Mouse (Mus musculus) heart, postnatal 10 days (tissue): ENCODE measurements around the gene Trio. TPM values are rescaled to one million over a fixed set of nuclear protein-coding genes. Genes with fewer than 3 reads are reported as not detected.
"Not testable (repeated sequence)": the region's sequence is repeated elsewhere in the genome, so short reads cannot be mapped to it uniquely, and the experiment has no call there.

ENCODE experiments used
- DNase-seq, 2 experiments: peaks; one replicate each; pipeline ENCODE4 v3.0.0; 2021
- intact Hi-C: fragments of 180-260 bp; cut with DNase I; formaldehyde crosslinking; loops from one replicate; pipeline ENCODE4 v1.15.1; 2025
- total RNA-seq, 2 experiments: library from RNA; stranded (reverse); gene quantifications; 2 replicates each; pipeline ENCODE4 v1.2.3; 2021

The Trio gene
- total RNA-seq, 2 experiments from 2014 or later: 73.8 to 88.9 TPM

GRCm38 (mm10) chr15:27859590-27859989 is 166.1 kb downstream of the Trio start:
- intact Hi-C loops: no loop called here
- DNase-seq: peak; percentile 26 to 50

DNA sequence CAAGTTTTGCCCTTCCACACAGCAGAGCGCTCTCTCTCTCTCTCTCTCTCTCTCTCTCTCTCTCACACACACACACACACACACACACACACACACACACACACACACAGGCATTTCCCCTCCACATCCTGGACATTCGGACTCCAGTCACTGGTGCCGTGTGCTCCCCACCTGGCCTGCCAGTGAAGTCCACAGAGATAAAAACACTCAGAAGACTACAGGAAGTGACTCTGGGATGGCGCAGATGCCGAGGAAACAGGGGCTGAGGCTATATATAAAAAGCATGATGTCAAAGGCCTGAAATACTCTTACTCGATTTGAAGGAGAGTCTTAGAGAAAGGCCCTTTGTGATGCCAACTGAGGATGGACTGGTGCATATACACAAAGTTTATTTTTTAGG is 166.5 kb downstream of the Trio start:
- DNase-seq: peak; percentile 32
- intact Hi-C loops: no loop called here

- intact Hi-C loops: no loop called here
- DNase-seq: no peak
Measured at GRCm38 (mm10) chr15:27858179-27858819, 167.3 kb downstream of the Trio start.

GRCm38 (mm10) chr15:27857242-27857641 is 168.4 kb downstream of the Trio start:
- DNase-seq: no peak
- intact Hi-C loops: loop anchor here (2.0 kb wide), 1 partner anchor 26 kb away; no protein-coding TSS in a partner anchor

GRCm38 (mm10) chr15:27856050-27856787 is 169.4 kb downstream of the Trio start:
- DNase-seq: peak; percentile 43 to 50
- intact Hi-C loops: loop anchor here (2.0 kb wide), 1 partner anchor 27 kb away; no protein-coding TSS in a partner anchor

- peak in 1 of 2 experiments; percentile 36 for DNase-seq
- intact Hi-C loops: loop anchor here (2.0 to 5.0 kb wide), 3 partner anchors 97 to 331 kb away; no protein-coding TSS in a partner anchor
Measured at GRCm38 (mm10) chr15:27851312-27851711, 174.3 kb downstream of the Trio start.

- peak; percentile 21 to 65 for DNase-seq
- intact Hi-C loops: loop anchor here (2.0 to 5.0 kb wide), 3 partner anchors 96 to 331 kb away; no protein-coding TSS in a partner anchor
Measured at GRCm38 (mm10) chr15:27850904-27851303, 174.7 kb downstream of the Trio start.

DNA sequence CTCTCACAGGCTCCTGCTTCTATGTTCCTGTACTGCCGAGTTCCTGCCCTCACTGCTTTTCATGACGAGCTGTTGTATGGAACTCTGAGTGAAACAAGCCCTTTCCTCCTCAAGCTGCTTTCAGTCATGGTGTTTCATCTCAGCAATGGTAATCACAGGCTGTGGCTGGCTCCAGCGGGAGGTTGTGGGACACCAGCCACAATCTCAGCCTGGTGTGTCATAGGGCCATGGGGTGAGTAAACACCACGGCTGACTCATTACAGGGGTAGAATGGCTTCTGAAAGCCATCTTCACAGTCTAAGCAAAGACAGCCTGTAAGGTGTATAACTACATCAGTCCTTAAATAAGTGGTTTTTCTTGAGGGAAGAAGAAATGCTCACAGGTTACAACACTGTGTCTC is 175.7 kb downstream of the Trio start:
- intact Hi-C loops: loop anchor here (2.0 to 5.0 kb wide), 3 partner anchors 95 to 332 kb away; no protein-coding TSS in a partner anchor
- peak; percentile 28 to 30 for DNase-seq

DNA sequence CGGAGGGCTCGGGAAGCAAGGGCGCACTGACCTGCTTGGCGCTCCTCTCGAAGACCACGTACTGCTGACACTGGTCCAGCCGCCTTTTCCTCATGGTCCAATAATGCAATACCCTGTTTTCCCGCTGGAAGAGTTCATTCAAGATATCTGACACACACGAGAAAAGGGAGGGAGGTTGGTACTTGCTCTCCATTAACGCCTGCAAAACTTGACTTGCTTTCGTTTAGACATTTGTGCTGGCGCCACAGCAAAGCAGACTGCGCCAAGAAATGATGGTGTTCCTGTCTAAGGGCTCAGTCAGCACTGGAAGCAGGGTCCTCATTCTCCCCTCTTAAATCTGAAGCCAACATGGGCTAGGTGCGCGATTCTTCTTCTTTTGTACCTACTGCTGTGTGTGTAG is 184.0 kb downstream of the Trio start:
- intact Hi-C loops: no loop called here
- DNase-seq: no peak

DNA sequence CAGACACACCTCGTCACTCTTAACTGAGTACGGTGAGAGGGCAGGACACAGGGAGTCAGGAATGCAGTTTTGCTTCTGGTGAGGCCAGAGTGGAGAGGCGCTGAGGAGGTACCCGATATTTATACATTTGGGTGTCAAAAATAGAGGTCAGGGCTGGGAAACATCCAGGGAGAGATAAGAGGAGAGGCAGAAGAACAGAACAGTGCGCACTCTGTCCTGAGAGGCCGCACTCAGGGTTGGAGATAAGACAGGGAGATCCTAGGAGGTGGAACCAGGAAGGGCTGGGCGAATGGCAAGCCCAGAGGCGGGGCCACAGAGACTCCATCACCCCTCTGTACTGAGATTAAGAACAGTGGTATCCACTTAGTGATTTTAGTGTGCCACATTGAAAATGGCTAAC is 185.1 kb downstream of the Trio start:
- peak; percentile 42 to 60 for DNase-seq
- intact Hi-C loops: no loop called here

DNA sequence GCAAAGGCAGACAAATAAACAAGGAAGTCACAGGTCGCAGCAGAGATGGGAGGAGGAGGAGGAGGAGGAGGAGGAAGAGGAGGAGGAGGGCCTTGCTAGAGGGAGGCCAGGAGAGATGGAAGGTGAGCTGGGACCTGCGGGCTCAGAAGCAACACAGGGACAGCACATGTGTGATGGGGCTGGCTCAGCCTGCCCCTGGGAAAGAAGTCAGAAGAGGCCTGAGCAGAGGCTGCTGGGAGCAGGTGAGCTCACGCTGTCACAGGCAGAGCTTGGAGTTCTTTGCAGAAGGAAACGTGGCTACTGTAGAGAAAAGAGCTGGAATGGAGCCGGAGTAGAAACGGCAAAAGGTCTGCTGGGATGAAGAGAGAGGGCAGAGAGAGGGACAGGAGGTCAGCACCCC is 185.5 kb downstream of the Trio start:
- no peak for DNase-seq
- intact Hi-C loops: no loop called here

GRCm38 (mm10) chr15:27831646-27832045 is 194.0 kb downstream of the Trio start:
- DNase-seq: no peak
- intact Hi-C loops: no loop called here

GRCm38 (mm10) chr15:27827871-27828270 is 197.8 kb downstream of the Trio start:
- intact Hi-C loops: not testable (repeated sequence)

GRCm38 (mm10) chr15:27826886-27827285 is 198.8 kb downstream of the Trio start:
- intact Hi-C loops: no loop called here
- no peak for DNase-seq

More at GRCm38 (mm10) chr15:27827871-27828270, 197.8 kb downstream of the Trio start:
- not testable (repeated sequence) for DNase-seq

- intact Hi-C loops: no loop called here
- DNase-seq: no peak
Measured at GRCm38 (mm10) chr15:27826048-27826637, 199.5 kb downstream of the Trio start.

- intact Hi-C loops: no loop called here
- no peak for DNase-seq
Measured at GRCm38 (mm10) chr15:27825390-27825789, 200.3 kb downstream of the Trio start.

GRCm38 (mm10) chr15:27823581-27823980 is 202.1 kb downstream of the Trio start:
- peak; percentile 47 to 60 for DNase-seq
- intact Hi-C loops: loop anchor here (2.0 kb wide), 1 partner anchor 71 kb away; no protein-coding TSS in a partner anchor

- intact Hi-C loops: loop anchor here (2.0 kb wide), 1 partner anchor 70 kb away; no protein-coding TSS in a partner anchor
- DNase-seq: no peak
Measured at GRCm38 (mm10) chr15:27822461-27822860, 203.2 kb downstream of the Trio start.

DNA sequence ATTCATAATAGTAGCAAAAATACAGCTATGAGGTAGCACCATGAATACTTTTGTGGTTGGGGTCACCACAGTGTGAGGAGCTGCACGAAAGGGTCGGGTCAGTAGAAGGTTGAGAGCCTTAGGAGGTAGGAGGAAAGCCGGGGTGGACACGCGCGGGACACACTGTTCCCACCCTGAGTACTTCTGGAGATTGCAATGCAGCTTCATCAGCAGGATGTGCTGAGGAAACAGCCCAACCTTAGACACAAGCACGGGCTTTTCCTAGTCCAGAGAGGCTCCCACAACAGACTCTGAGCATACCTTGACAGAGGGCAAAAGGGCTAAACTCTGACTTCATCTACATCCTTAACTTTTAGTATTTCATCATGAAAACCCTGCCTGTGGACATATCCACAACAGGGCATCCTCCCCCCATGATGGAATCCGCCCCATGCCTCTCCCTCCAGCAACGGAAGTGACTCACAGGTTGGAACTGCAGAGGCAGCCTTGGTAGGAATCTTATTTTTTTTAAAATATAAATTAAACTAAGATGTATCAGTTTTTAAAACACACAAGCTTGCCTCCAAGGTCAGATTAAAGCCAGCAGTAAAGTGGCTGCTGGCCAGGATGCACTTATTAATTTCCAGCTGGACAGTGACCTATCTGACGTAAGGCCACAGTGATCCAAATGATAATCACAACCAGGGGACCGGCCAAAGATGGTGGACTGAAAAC is 203.8 kb downstream of the Trio start:
- intact Hi-C loops: loop anchor here (2.0 kb wide), 1 partner anchor 69 kb away; no protein-coding TSS in a partner anchor
- DNase-seq: peak in 1 of 2 experiments; percentile 36

GRCm38 (mm10) chr15:27817096-27817495 is 208.6 kb downstream of the Trio start:
- intact Hi-C loops: no loop called here
- DNase-seq: no peak
